Mouse (Mus musculus) G1E (cell line): ENCODE measurements around the gene Krtap31-1.

Experiments
- CTCF ChIP-seq: IDR thresholded peaks from 2 replicates; pipeline ENCODE4 v1.5.1; 2012; ENCODE audit warnings: low read depth, low read length, inconsistent platforms, mixed read lengths
- GATA1 ChIP-seq: IDR thresholded peaks from 2 replicates; pipeline ENCODE4 v1.6.1; 2012; ENCODE audit warnings: borderline replicate concordance, low read length, inconsistent platforms, mixed read lengths
- GATA2 ChIP-seq: IDR thresholded peaks from 2 replicates; pipeline ENCODE4 v1.6.1; 2012; ENCODE audit warnings: low read depth, low read length, inconsistent platforms, borderline replicate concordance
- POLR2AphosphoS5 ChIP-seq: IDR thresholded peaks from 2 replicates; pipeline ENCODE4 v1.6.1; 2012; ENCODE audit warnings: low read depth, low read length, inconsistent platforms; ENCODE audit not compliant: insufficient replicate concordance
- TAL1 ChIP-seq: conservative IDR thresholded peaks from 2 replicates; pipeline ENCODE4 v1.6.1; 2012; ENCODE audit warnings: low read depth, low read length, inconsistent platforms, mixed read lengths

DNA sequence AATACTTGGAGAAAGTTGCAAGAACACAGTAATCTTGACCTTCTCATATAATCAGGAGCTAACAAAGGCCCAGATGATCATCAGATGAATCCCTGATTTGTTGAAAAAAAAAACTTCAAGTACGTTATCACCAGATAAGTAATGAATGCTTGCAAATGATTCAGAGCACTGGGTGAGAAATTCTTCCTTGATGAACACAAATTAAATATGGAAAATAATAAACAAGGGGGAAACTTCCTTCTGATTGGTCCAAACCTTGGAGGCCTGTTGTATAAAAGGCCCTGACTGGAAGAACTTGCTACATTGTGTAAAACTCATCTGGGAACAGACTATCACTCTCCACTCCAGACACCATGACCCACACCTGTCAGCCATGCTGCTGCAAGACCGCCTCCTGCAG, at the start of gene Krtap31-1:
- TF ChIP-seq CTCF (no peak), POLR2AphosphoS5 (no peak), GATA1 (no peak), GATA2 (no peak), TAL1 (no peak)
